Mouse (Mus musculus): ENCODE measurements around the gene Rcc1. TPM values are rescaled to one million over a fixed set of nuclear protein-coding genes. Genes with fewer than 3 reads are reported as not detected.
A peak's percentile ranks its signal among the peaks of the same experiment; 100 is the strongest.

Gene Rcc1
- total RNA-seq, 1 experiment from 2014 or later, result 20.6 TPM

DNA sequence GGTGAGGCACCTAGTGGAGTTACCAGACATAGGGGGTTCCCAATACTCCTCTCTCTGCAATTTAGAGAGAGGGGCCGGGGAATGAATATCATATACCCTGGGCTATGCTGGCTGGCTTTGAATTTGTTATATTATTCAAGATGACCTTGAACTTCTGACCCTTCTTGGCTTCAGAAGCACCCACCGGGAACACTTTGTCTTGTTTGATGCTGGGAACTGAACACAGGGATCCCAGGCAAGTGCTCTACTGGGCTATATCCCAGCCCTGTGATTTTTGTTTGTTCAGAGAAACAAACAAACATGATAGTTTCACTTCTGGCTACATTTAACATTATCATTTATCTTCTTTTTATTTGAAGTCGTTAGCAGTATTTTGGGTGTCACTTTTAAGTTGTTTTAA lies 2.0 kb upstream of the Rcc1 start:
- no peak for DNase-seq

- DNase-seq, result peak; percentile 91
Measured at GRCm38 (mm10) chr4:132354571-132354970, 1.2 kb upstream of the Rcc1 start.

GRCm38 (mm10) chr4:132352739-132353138 lies 666 bp downstream of the Rcc1 start:
- peak; percentile 52 for DNase-seq

GRCm38 (mm10) chr4:132351401-132351800 lies 2.0 kb downstream of the Rcc1 start:
- no peak for DNase-seq

DNA sequence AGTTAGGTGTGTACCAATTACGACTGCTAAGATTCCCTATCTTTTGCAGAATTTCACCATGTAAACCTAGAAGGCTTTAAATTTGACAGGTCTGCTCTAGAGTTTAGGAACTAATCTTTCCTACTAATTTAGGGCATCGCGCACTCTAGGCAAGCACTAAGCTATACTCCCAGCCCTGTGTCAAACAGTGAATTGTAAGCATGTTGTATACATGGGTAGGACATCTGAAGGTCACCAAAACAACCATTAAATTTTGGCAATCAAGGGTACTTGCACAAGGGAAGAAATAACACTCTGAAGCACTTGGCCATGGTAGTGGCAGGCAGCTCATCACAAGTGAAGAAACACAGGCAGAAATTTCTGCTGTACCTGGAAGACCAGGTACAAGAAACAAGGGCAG lies 2.6 kb downstream of the Rcc1 start:
- DNase-seq, result no peak

- DNase-seq, result no peak
Measured at GRCm38 (mm10) chr4:132350123-132350740, 3.2 kb downstream of the Rcc1 start.

DNA sequence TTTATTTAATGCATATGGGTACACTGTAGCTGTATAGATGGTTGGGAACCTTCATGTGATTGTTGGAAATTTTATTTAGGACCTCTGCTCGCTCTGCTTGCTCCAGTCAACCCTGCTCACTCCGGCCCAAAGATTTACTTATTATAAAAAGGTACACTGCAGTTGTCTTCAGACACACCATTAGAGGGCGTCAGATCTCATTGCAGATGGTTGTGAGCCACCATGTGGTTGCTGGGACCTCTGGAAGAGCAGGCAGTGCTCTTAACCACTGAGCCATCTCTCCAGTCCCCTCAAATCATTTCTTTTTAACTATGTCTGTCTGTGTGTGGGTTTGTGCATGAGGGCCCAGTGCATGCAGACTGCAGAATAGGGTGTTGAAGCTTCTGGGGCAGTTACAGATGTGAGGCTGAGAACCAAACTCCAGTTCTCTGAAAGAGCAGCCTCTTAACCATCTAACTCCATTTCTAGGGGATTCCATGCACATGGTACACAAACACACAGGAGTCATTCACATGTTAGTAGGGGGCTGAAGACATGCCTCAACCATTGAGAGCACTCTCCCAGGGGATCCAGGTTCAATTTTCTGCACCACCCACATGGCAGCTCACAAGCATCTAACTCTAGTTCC lies 3.8 kb downstream of the Rcc1 start:
- DNase-seq, result no peak

GRCm38 (mm10) chr4:132346661-132347060 lies 6.7 kb downstream of the Rcc1 start:
- DNase-seq, result no peak

GRCm38 (mm10) chr4:132346261-132346660 lies 7.1 kb downstream of the Rcc1 start:
- DNase-seq, result no peak

GRCm38 (mm10) chr4:132345843-132346212 lies 7.6 kb downstream of the Rcc1 start:
- no peak for DNase-seq

GRCm38 (mm10) chr4:132345135-132345842 lies 8.1 kb downstream of the Rcc1 start:
- DNase-seq, result peak; percentile 97

- peak; percentile 39 for DNase-seq
Measured at GRCm38 (mm10) chr4:132344403-132345134, 8.8 kb downstream of the Rcc1 start.

DNA sequence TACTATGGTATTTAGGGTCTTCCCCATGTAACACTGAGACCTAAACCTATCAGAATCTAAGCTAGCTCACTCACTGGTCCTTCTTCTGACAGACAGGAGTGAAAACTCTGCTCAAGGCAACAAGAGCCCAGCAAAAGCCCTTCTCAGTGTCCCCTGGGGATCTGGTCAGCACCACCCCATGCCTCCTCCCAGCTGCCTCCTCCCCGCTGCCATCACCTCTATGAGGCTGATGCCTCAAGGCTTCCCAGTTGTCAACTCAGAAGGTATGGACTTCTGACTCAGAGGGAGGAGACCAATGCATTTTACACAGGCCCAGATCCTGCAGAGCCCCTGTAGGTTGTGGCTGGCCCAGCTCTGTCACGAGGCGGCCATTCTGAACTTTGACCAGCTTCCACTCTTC lies 12.0 kb downstream of the Rcc1 start:
- DNase-seq, result no peak

GRCm38 (mm10) chr4:132338943-132339342 lies 14.5 kb downstream of the Rcc1 start:
- peak; percentile 76 for DNase-seq

- DNase-seq, result no peak
Measured at GRCm38 (mm10) chr4:132332880-132333279, 20.5 kb downstream of the Rcc1 start.

DNA sequence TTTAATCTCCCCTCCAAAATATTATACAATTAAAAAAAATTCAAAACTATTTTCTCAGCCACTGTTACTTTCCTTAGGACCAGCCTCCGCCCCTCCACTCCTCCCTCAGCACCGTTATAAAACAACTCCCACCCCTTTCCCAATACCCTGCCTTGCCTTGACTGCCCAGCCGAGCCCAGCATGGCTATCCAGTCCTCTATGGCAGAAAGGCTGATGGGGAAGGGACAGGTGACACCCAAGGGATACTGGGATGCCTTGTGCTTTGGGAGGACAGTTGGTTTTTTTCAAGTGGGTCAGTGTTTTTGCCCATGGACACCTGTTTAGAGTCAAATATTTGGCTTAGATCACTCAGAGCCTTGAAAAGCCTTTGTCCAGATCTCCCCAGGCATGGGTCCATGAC lies 21.4 kb downstream of the Rcc1 start:
- DNase-seq, result no peak

DNA sequence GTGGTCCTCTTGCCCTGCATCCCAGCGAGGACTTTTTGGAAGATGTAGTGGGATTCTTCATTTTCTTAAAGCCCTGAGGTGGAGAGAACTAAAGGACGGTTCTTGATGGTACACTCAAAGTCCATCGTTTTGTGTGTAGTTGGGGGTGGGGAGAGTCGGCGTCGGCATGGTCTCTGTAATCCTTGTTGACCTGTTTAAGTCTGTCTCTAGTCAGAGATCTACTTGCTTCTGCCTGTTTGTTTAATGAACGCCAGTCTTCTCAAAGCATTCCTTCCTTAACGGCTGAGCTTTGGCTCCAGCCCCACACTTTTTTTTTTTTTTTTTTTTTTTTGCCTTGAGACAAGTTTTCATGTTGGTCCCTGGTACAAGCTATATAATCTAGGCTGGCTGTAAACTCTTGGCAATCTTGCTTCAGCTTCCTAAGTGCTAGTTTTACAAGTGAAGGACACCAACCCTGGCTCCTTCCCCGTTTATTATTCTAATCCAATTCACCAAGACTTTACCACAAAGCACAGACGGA lies 23.5 kb downstream of the Rcc1 start:
- no peak for DNase-seq

DNA sequence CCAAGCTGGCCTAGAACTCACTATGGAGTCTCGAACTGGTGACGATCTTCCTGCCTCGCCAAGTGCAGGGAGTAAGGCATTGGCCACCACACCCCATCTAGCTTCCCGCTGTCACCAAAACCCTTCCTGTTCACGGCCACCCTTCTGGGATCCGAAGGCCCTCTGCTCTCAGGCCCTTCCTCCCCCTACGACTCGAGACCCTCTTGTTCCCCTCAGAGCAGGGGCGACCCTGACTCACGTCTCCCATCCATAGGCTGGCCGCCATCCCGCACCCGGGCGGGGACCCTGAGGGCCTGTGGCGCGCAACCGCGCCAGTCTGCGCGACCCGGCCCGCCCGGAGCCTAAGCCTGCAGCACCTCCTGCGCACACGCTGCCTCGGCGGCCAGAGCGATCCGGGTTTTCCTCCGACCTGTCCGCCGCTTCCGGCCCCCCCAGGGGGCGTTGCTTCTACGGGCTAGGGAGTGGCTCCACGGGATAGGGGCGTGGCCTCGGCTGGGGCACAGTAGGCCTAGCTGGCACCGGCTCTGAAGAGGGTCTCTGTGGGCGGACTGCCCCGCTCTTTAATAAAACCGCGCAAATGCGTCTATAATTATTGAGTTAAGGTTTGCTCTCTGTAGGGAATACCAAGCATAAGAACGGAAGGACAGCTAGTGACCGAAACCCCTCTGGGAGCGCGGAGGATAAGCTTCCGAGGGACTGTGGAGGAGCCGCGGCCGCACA lies 24.1 kb downstream of the Rcc1 start, which contains the start of gene Trnau1ap:
Gene Trnau1ap, minus strand, starts transcription at position 424 of the 720 bp plus-strand sequence.
- DNase-seq, result peak; percentile 96

GRCm38 (mm10) chr4:132328391-132328982 lies 24.9 kb downstream of the Rcc1 start:
- no peak for DNase-seq

GRCm38 (mm10) chr4:132326481-132326880 lies 26.9 kb downstream of the Rcc1 start:
- DNase-seq, result no peak

- no peak for DNase-seq
Measured at GRCm38 (mm10) chr4:132315711-132316110, 37.7 kb downstream of the Rcc1 start.

GRCm38 (mm10) chr4:132312627-132313026 lies 40.8 kb downstream of the Rcc1 start:
- DNase-seq, result no peak
